Mouse (Mus musculus) skeletal muscle tissue, adult 2 months (tissue): ENCODE measurements around the gene Ppp1r15a.
A peak's percentile ranks its signal among the peaks of the same experiment; 100 is the strongest.
"Not testable (repeated sequence)": the region's sequence is repeated elsewhere in the genome, so short reads cannot be mapped to it uniquely, and the experiment has no call there.

ENCODE experiments used
- DNase-seq: peaks from one replicate; pipeline ENCODE4 v3.0.0-alpha.2; 2012; ENCODE audit warnings: low read depth, low spot score

The Ppp1r15a gene

GRCm38 (mm10) chr7:45551512-45551883 is 25.4 kb upstream of the Ppp1r15a start:
- DNase-seq, result no peak

- DNase-seq, result no peak
These were observed 24.9 kb upstream of the Ppp1r15a start for GRCm38 (mm10) chr7:45550821-45551511.

- no peak for DNase-seq
These were observed 23.8 kb upstream of the Ppp1r15a start for GRCm38 (mm10) chr7:45549641-45550436.

- no peak for DNase-seq
These were observed 18.5 kb upstream of the Ppp1r15a start for GRCm38 (mm10) chr7:45544525-45544924.

- DNase-seq, result no peak
These were observed 14.1 kb upstream of the Ppp1r15a start for GRCm38 (mm10) chr7:45540213-45540612.

GRCm38 (mm10) chr7:45539095-45539494 is 13.0 kb upstream of the Ppp1r15a start:
- no peak for DNase-seq

- no peak for DNase-seq
These were observed 12.3 kb upstream of the Ppp1r15a start for GRCm38 (mm10) chr7:45538163-45539041.

- DNase-seq, result no peak
These were observed 11.5 kb upstream of the Ppp1r15a start for GRCm38 (mm10) chr7:45537602-45538001.

GRCm38 (mm10) chr7:45535676-45536075 is 9.6 kb upstream of the Ppp1r15a start:
- no peak for DNase-seq

GRCm38 (mm10) chr7:45530643-45531042 is 4.6 kb upstream of the Ppp1r15a start:
- DNase-seq, result no peak

- DNase-seq, result no peak
These were observed 3.4 kb upstream of the Ppp1r15a start for GRCm38 (mm10) chr7:45529461-45529860.

GRCm38 (mm10) chr7:45527169-45527568 is 1.1 kb upstream of the Ppp1r15a start:
- DNase-seq, result not testable (repeated sequence)

- DNase-seq, result no peak
These were observed 529 bp upstream of the Ppp1r15a start for GRCm38 (mm10) chr7:45526474-45527120.

- DNase-seq, result peak; percentile 43
These were observed 1.0 kb downstream of the Ppp1r15a start for GRCm38 (mm10) chr7:45524841-45525621.

GRCm38 (mm10) chr7:45523678-45524170 is 2.3 kb downstream of the Ppp1r15a start:
- no peak for DNase-seq

- DNase-seq, result no peak
These were observed 3.0 kb downstream of the Ppp1r15a start for GRCm38 (mm10) chr7:45522957-45523676.

GRCm38 (mm10) chr7:45522194-45522752 is 3.8 kb downstream of the Ppp1r15a start:
- DNase-seq, result no peak

GRCm38 (mm10) chr7:45521728-45522184 is 4.3 kb downstream of the Ppp1r15a start:
- DNase-seq, result peak; percentile 85

GRCm38 (mm10) chr7:45520605-45521004 is 5.5 kb downstream of the Ppp1r15a start:
- no peak for DNase-seq
